Comparison of ENCODE assay signal across 24 mouse cellular contexts in the genomic region with DNA sequence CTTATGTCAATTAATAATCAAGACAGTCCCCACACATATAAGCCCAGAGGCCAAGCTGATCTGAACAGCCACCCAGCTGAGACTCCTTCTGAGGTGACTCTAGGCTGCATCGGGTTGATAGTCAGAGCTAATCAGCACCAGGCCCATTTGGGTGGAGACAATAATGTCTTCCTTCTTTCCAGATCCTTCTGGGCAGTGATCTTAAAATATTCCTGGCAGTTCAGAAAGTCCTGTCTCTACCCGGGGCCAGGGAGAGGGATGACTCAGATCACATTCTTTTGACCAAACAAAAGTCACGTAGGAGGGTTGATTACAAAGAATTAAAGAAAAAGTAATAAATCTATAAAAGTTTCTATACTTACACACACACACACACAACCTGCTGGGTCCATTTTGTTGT. TPM values are rescaled to one million over a fixed set of nuclear protein-coding genes. Genes with fewer than 3 reads are reported as not detected.
"Had no signal": no experiment of that assay in that cellular context is flagged by ENCODE, and none has a peak within 500 bp of the region (broad histone marks: within the 10 kb centered on the region; RNA-seq: fewer than 3 reads in every experiment).

No protein-coding gene starts in this region.

- ATAC-seq: hindbrain, postnatal 0 days; intestine, embryonic 16.5 days had no signal

- H3K9me3 ChIP-seq: hindbrain, embryonic 13.5 days; hindbrain, embryonic 15.5 days; kidney, embryonic 15.5 days; limb, embryonic 10.5 days; limb, embryonic 12.5 days; liver, embryonic 13.5 days had no signal

- H3K27me3 ChIP-seq: heart, embryonic 12.5 days; hindbrain, embryonic 13.5 days; hindbrain, embryonic 15.5 days; kidney, embryonic 15.5 days; limb, embryonic 12.5 days; liver, embryonic 13.5 days had no signal

- H3K36me3 ChIP-seq: heart, embryonic 12.5 days; hindbrain, embryonic 13.5 days; hindbrain, embryonic 15.5 days; kidney, embryonic 15.5 days; limb, embryonic 10.5 days; limb, embryonic 12.5 days; liver, embryonic 13.5 days had no signal

- DNase-seq: gastrocnemius, postnatal 14 days; heart, adult 2 months; heart, postnatal 10 days; heart, postnatal 36 days; kidney, adult 11 months; kidney, adult 2 months; kidney, adult 9 months; kidney, postnatal 10 days; kidney, postnatal 25 days; kidney, postnatal 4 days; liver; liver, embryonic 13.5 days had no signal

- H3K4me1 ChIP-seq: kidney, embryonic 15.5 days; limb, embryonic 10.5 days; limb, embryonic 12.5 days; liver, embryonic 13.5 days had no signal

- H3K27ac ChIP-seq: heart, adult 2 months; hindbrain, embryonic 13.5 days; hindbrain, embryonic 15.5 days; hindbrain, postnatal 0 days; kidney, embryonic 15.5 days; layer of hippocampus, adult 2 months; left cerebral cortex, adult 2 months; limb, embryonic 10.5 days; limb, embryonic 12.5 days; liver, embryonic 13.5 days had no signal

- H3K4me2 ChIP-seq: heart, embryonic 12.5 days; hindbrain, embryonic 13.5 days; hindbrain, embryonic 15.5 days; kidney, embryonic 15.5 days; limb, embryonic 12.5 days; liver, embryonic 11.5 days; liver, embryonic 13.5 days had no signal

- H3K9ac ChIP-seq: heart, embryonic 12.5 days; hindbrain, embryonic 13.5 days; hindbrain, embryonic 15.5 days; kidney, embryonic 15.5 days; limb, embryonic 12.5 days; liver, embryonic 13.5 days had no signal

- H3K4me3 ChIP-seq: heart, adult 2 months; heart, embryonic 12.5 days; hindbrain, embryonic 13.5 days; hindbrain, embryonic 15.5 days; kidney, embryonic 15.5 days; layer of hippocampus, adult 2 months; left cerebral cortex, adult 2 months; limb, embryonic 10.5 days; limb, embryonic 12.5 days; liver, embryonic 13.5 days had no signal

RNA-seq across cellular contexts. Expression of a gene that starts 10.7 kb away (rescaled TPM):
- total RNA-seq: hematopoietic stem cell, adult 5-6 weeks had no signal
